Mouse (Mus musculus) testis, adult 2 months (tissue): ENCODE measurements around the gene Ssr2.

ENCODE experiments used
- CTCF ChIP-seq: fragments of 200-500 bp; IDR thresholded peaks from 2 replicates; pipeline ENCODE4 v1.5.1; 2012; ENCODE audit warnings: low read depth, mild to moderate bottlenecking, inconsistent platforms, low read length, moderate library complexity; ENCODE audit not compliant: control insufficient read depth, insufficient read depth, insufficient replicate concordance
- POLR2A ChIP-seq: fragments of 200-500 bp; IDR thresholded peaks from 2 replicates; pipeline ENCODE4 v1.6.1; 2012; ENCODE audit warnings: low read depth, mild to moderate bottlenecking, inconsistent platforms, low read length, moderate library complexity; ENCODE audit not compliant: control insufficient read depth

GRCm38 (mm10) chr3:88539397-88539796, 36.3 kb upstream of the Ssr2 start:
- TF ChIP-seq CTCF: no peak
- TF ChIP-seq POLR2A: no peak
